Mouse (Mus musculus) liver, adult 2 months (tissue): ENCODE measurements around the gene Samd4b. TPM values are rescaled to one million over a fixed set of nuclear protein-coding genes. Genes with fewer than 3 reads are reported as not detected.

Source experiments
- DNase-seq: peaks from one replicate; pipeline ENCODE4 v3.0.0-alpha.2; 2011; ENCODE audit warnings: low read depth, low spot score; ENCODE audit errors: extremely low read depth
- H3K27ac ChIP-seq: fragments of 200-500 bp; replicated peaks from 2 replicates; pipeline ENCODE4 v1.5.1; 2012; ENCODE audit warnings: low read depth, mild to moderate bottlenecking, control low read depth, inconsistent platforms, low read length; ENCODE audit not compliant: insufficient read depth
- H3K27me3 ChIP-seq: fragments of 200-500 bp; 2 replicates; pipeline ENCODE4 v1.6.1; 2012; ENCODE audit warnings: mild to moderate bottlenecking, moderate library complexity, low read length, inconsistent platforms; ENCODE audit not compliant: control insufficient read depth, insufficient read depth
- H3K36me3 ChIP-seq: fragments of 200-500 bp; 2 replicates; pipeline ENCODE4 v1.6.1; 2012; ENCODE audit warnings: low read length, inconsistent platforms; ENCODE audit not compliant: control insufficient read depth, insufficient read depth
- H3K4me1 ChIP-seq: fragments of 200-500 bp; 2 replicates; pipeline ENCODE4 v1.6.1; 2011; ENCODE audit warnings: low read length; ENCODE audit not compliant: control insufficient read depth, insufficient read depth
- H3K4me3 ChIP-seq: fragments of 200-500 bp; 2 replicates; pipeline ENCODE4 v1.5.1; 2011; ENCODE audit warnings: low read depth, mild to moderate bottlenecking, control low read depth, low read length, moderate library complexity; ENCODE audit not compliant: insufficient read depth
- H3K79me2 ChIP-seq: fragments of 200-500 bp; 2 replicates; pipeline ENCODE4 v1.6.1; 2012; ENCODE audit warnings: inconsistent platforms, mild to moderate bottlenecking, low read length, moderate library complexity; ENCODE audit not compliant: control insufficient read depth, insufficient read depth
- H3K9ac ChIP-seq: fragments of 200-500 bp; 2 replicates; pipeline ENCODE4 v1.6.1; 2012; ENCODE audit warnings: low read depth, mild to moderate bottlenecking, control low read depth, inconsistent platforms, low read length
- CTCF ChIP-seq: fragments of 200-500 bp; IDR thresholded peaks from 2 replicates; pipeline ENCODE4 v1.5.1; 2011; ENCODE audit warnings: low read depth, low read length, control low read depth
- POLR2A ChIP-seq: fragments of 200-500 bp; IDR thresholded peaks from 2 replicates; pipeline ENCODE4 v1.6.1; 2011; ENCODE audit warnings: low read length, control low read depth; ENCODE audit not compliant: insufficient read depth; ENCODE audit errors: extremely low read depth
- WGBS: fragments of 180-500 bp; shearing (Covaris S2); methylation state at CpG from one replicate; pipeline ENCODE4 v1.1.7; 2018; 5-methylcytosine and 5-hydroxymethylcytosine counted together
- polyA plus RNA-seq: library from polyadenylated mRNA; depleted of rRNA; stranded (reverse); fragments of >200 nt; gene quantifications from 2 replicates; pipeline ENCODE4 v1.2.3, GENCODE M21; 2012
- total RNA-seq: library from RNA; depleted of rRNA; stranded (reverse); fragments of >200 nt; gene quantifications from 2 replicates; pipeline ENCODE4 v1.2.3, GENCODE M21; 2014

Gene Samd4b
- total and polyA plus RNA-seq, 2 experiments, result 4.1 to 27.0 TPM

GRCm38 (mm10) chr7:28603136-28603535 is 5.2 kb upstream of the Samd4b start:
- no peaks in the 10 kb centered on the region for H3K27me3 ChIP-seq
- no peak overlapping the region for H3K27ac ChIP-seq
- DNase-seq, result no peak
- H3K9ac ChIP-seq, result no peak overlapping the region
- H3K4me1 ChIP-seq, result no peaks in the 10 kb centered on the region
- no peaks in the 10 kb centered on the region for H3K36me3 ChIP-seq
- TF ChIP-seq POLR2A (no peak), CTCF (no peak)
- 80% methylated on average over 5 of the region's 5 CpGs for WGBS
- no peak overlapping the region for H3K4me3 ChIP-seq
- no peaks in the 10 kb centered on the region for H3K79me2 ChIP-seq

- DNase-seq, result peak; percentile 26
- WGBS, result 32% methylated on average over 7 of the region's 7 CpGs
- TF ChIP-seq CTCF (peak; percentile 49), POLR2A (no peak)
- Histone ChIP-seq H3K27me3 (no peaks in the 10 kb centered on the region), H3K27ac (no peak overlapping the region), H3K36me3 (no peaks in the 10 kb centered on the region), H3K79me2 (no peaks in the 10 kb centered on the region), H3K4me1 (peaks cover 4% of the 10 kb centered on the region), H3K4me3 (no peak overlapping the region), H3K9ac (no peak overlapping the region)
Measured at GRCm38 (mm10) chr7:28601668-28602067, 3.7 kb upstream of the Samd4b start.

GRCm38 (mm10) chr7:28601029-28601428 is 3.1 kb upstream of the Samd4b start:
- Histone ChIP-seq H3K27me3 (no peaks in the 10 kb centered on the region), H3K9ac (no peak overlapping the region), H3K4me3 (no peak overlapping the region), H3K4me1 (peaks cover 10% of the 10 kb centered on the region), H3K27ac (no peak overlapping the region), H3K79me2 (peaks cover 3% of the 10 kb centered on the region; the same call in 1 of the 2 replicates), H3K36me3 (no peaks in the 10 kb centered on the region)
- 3% methylated on average over 11 of the region's 11 CpGs for WGBS
- TF ChIP-seq POLR2A (no peak), CTCF (peak; percentile 96)
- DNase-seq, result peak; percentile 50

GRCm38 (mm10) chr7:28598951-28599350 is 1.0 kb upstream of the Samd4b start:
- H3K27me3 ChIP-seq, result no peaks in the 10 kb centered on the region
- no peaks in the 10 kb centered on the region for H3K36me3 ChIP-seq
- WGBS, result 80% methylated on average over 2 of the region's 2 CpGs
- TF ChIP-seq CTCF (no peak), POLR2A (no peak)
- H3K4me1 ChIP-seq, result peaks cover 15% of the 10 kb centered on the region
- H3K79me2 ChIP-seq, result peaks cover 22% of the 10 kb centered on the region
- DNase-seq, result no peak
- H3K4me3 ChIP-seq, result no peak overlapping the region
- H3K9ac ChIP-seq, result no peak overlapping the region
- no peak overlapping the region for H3K27ac ChIP-seq

GRCm38 (mm10) chr7:28597277-28597570 is 720 bp downstream of the Samd4b start:
- WGBS, result 12% methylated on average over 9 of the region's 9 CpGs
- DNase-seq, result no peak
- Histone ChIP-seq H3K36me3 (no peaks in the 10 kb centered on the region), H3K79me2 (peaks cover 39% of the 10 kb centered on the region), H3K4me3 (peak overlapping the region; percentile 88; the same call in 1 of the 2 replicates), H3K27me3 (no peaks in the 10 kb centered on the region), H3K4me1 (peaks cover 20% of the 10 kb centered on the region), H3K27ac (peak overlapping the region; percentile 60), H3K9ac (peak overlapping the region; percentile 90)
- TF ChIP-seq POLR2A (no peak), CTCF (no peak)

DNA sequence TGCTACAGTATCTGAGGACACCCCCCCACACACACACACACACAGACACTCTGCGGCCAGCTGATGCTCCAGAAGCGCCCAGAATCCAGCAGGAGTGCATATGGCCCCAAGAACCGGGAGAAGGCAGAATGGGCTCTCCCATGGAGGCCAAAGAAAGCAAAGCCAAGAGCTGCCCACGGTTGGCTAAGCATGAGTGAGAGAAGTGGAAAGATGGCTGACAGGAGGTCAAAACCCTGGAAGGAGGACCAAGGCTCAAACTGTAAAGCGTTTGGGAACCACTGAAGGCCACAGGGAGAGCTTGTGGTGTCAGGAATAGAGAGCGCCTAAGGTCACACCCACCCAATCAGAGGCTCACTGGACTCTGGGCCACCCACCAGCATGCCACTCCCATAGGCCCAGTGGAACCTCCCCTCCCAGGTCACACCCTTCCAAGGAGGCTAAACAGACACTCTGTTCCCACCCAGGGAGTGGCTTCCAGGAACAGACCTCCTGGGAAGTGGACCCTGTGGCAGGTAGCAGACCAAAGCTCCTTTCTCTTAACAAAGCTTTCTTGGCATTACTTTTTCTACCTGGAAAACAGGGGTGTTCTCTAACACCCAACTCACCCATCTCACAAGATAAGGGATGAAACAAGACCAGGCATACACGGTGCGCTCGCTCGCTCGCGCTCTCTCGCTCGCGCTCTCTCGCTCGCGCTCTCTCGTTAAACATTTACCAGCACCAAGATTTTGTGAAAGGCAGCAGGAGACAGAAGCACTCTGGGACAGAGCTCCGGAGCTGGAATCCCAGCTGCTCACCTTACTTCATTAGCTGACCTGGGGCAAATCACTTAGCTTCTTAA is 1.3 kb downstream of the Samd4b start:
- TF ChIP-seq CTCF, result no peak
- no peak for TF ChIP-seq POLR2A
- DNase-seq, result peak; percentile 82
- Histone ChIP-seq H3K79me2 (peaks cover 43% of the 10 kb centered on the region), H3K4me1 (peaks cover 23% of the 10 kb centered on the region), H3K27ac (peak overlapping the region; percentile 60), H3K27me3 (no peaks in the 10 kb centered on the region), H3K9ac (peak overlapping the region; percentile 12), H3K36me3 (no peaks in the 10 kb centered on the region), H3K4me3 (peak overlapping the region; percentile 88; the same call in 1 of the 2 replicates)
- WGBS, result 36% methylated on average over 20 of the region's 20 CpGs
